Mouse (Mus musculus): ENCODE results near the gene Il22ra2.

GRCm38 (mm10) chr10:19627342-19627741 is 5.5 kb downstream of the Il22ra2 start:
- TF ChIP-seq MXI1 (IDR thresholded peaks at IDR 0.05; ENCODE audit: low read depth, low read length) (no peak), ETS1 (conservative IDR thresholded peaks at IDR 0.05; ENCODE audit: low read depth, low read length) (no peak), POLR2AphosphoS2 (IDR thresholded peaks at IDR 0.05; ENCODE audit: low read depth, low read length) (no peak), CTCF (conservative IDR thresholded peaks at IDR 0.05 in 1 of 2, IDR thresholded peaks at IDR 0.05 in 1 of 2; ENCODE audit: low read depth in 2 of 2, low read length in 2 of 2) (no peak)

All from CH12.LX (cell line).